Mouse (Mus musculus) MEL (cell line): ENCODE measurements around the gene Ntn4. TPM values are rescaled to one million over a fixed set of nuclear protein-coding genes. Genes with fewer than 3 reads are reported as not detected.
A peak's percentile ranks its signal among the peaks of the same experiment; 100 is the strongest.

Experiments
- DNase-seq: peaks from one replicate; pipeline ENCODE4 v3.0.0; 2011; ENCODE audit warnings: low read depth, low spot score
- H3K27ac ChIP-seq: 2 replicates; pipeline ENCODE4 v1.5.1; 2012; ENCODE audit warnings: low read depth, mild to moderate bottlenecking, control low read depth, low read length, moderate library complexity; ENCODE audit not compliant: control insufficient read depth
- H3K27me3 ChIP-seq, 2 experiments: fragments of 150-350 bp in 1 of 2; sonication (generic) in 1 of 2; 2 replicates each; pipeline ENCODE4 v1.6.1; 2012; ENCODE audit warnings: low read length in 2 of 2, mild to moderate bottlenecking in 2 of 2, improper control_type of control experiment in 1 of 2, moderate library complexity in 1 of 2; ENCODE audit not compliant: insufficient read depth in 2 of 2, control insufficient read depth in 1 of 2
- H3K36me3 ChIP-seq, 2 experiments: 2 replicates each; pipeline ENCODE4 v1.6.1; 2012 to 2014; ENCODE audit warnings: low read length in 2 of 2, improper control_type of control experiment in 1 of 2, inconsistent platforms in 1 of 2, mild to moderate bottlenecking in 1 of 2; ENCODE audit not compliant: insufficient read depth in 2 of 2, control insufficient read depth in 1 of 2
- H3K4me1 ChIP-seq, 2 experiments: fragments of 150-350 bp in 1 of 2; sonication (generic) in 1 of 2; 2 replicates each; pipeline ENCODE4 v1.6.1; 2012; ENCODE audit warnings: low read length in 2 of 2, improper control_type of control experiment in 1 of 2, mild to moderate bottlenecking in 1 of 2; ENCODE audit not compliant: insufficient read depth in 2 of 2, control insufficient read depth in 1 of 2
- H3K4me3 ChIP-seq, 2 experiments: fragments of 150-350 bp in 1 of 2; sonication (generic) in 1 of 2; 2 replicates each; pipeline ENCODE4 v1.5.1; 2012; ENCODE audit warnings: low read depth in 2 of 2, low read length in 2 of 2, mild to moderate bottlenecking in 2 of 2, moderate library complexity in 2 of 2, control low read depth in 1 of 2, improper control_type of control experiment in 1 of 2; ENCODE audit not compliant: control insufficient read depth in 1 of 2, insufficient read depth in 1 of 2
- H3K79me2 ChIP-seq: 2 replicates; pipeline ENCODE4 v1.6.1; 2012; ENCODE audit warnings: mild to moderate bottlenecking, low read length, moderate library complexity; ENCODE audit not compliant: control insufficient read depth, poor library complexity, insufficient read depth
- H3K9ac ChIP-seq: 2 replicates; pipeline ENCODE4 v1.6.1; 2012; ENCODE audit warnings: low read depth, mild to moderate bottlenecking, control low read depth, low read length, moderate library complexity; ENCODE audit not compliant: control insufficient read depth, poor library complexity, severe bottlenecking
- H3K9me3 ChIP-seq: fragments of 150-350 bp; sonication (generic); replicated peaks from 2 replicates; pipeline ENCODE4 v1.6.1; 2012; ENCODE audit warnings: mild to moderate bottlenecking, low read length, improper control_type of control experiment, moderate library complexity; ENCODE audit not compliant: insufficient read depth
- BHLHE40 ChIP-seq: IDR thresholded peaks from 2 replicates; pipeline ENCODE4 v1.6.1; 2012; ENCODE audit warnings: low read depth, mild to moderate bottlenecking, inconsistent platforms, low read length, improper control_type of control experiment, borderline replicate concordance
- CHD1 ChIP-seq: IDR thresholded peaks from 2 replicates; pipeline ENCODE4 v1.6.1; 2012; ENCODE audit warnings: low read depth, mild to moderate bottlenecking, inconsistent platforms, low read length, improper control_type of control experiment
- CHD2 ChIP-seq: IDR thresholded peaks from 2 replicates; pipeline ENCODE4 v1.6.1; 2011; ENCODE audit warnings: low read length, improper control_type of control experiment
- E2F4 ChIP-seq: IDR thresholded peaks from 2 replicates; pipeline ENCODE4 v1.6.1; 2011; ENCODE audit warnings: low read depth, low read length, improper control_type of control experiment, borderline replicate concordance
- ELF1 ChIP-seq: IDR thresholded peaks from 2 replicates; pipeline ENCODE4 v1.6.1; 2014; ENCODE audit warnings: low read depth, mild to moderate bottlenecking, inconsistent platforms, low read length, improper control_type of control experiment, moderate library complexity
- ETS1 ChIP-seq: IDR thresholded peaks from 2 replicates; pipeline ENCODE4 v1.6.1; 2012; ENCODE audit warnings: low read depth, mild to moderate bottlenecking, inconsistent platforms, low read length, improper control_type of control experiment, moderate library complexity
- GABPA ChIP-seq: IDR thresholded peaks from 2 replicates; pipeline ENCODE4 v1.6.1; 2012; ENCODE audit warnings: low read depth, mild to moderate bottlenecking, inconsistent platforms, low read length, improper control_type of control experiment, moderate library complexity
- GATA1 ChIP-seq: IDR thresholded peaks from 2 replicates; pipeline ENCODE4 v1.6.1; 2011; ENCODE audit warnings: low read depth, low read length, improper control_type of control experiment
- HCFC1 ChIP-seq: IDR thresholded peaks from 2 replicates; pipeline ENCODE4 v1.6.1; 2012; ENCODE audit warnings: low read depth, mild to moderate bottlenecking, inconsistent platforms, low read length, improper control_type of control experiment, moderate library complexity
- JUND ChIP-seq: IDR thresholded peaks from 2 replicates; pipeline ENCODE4 v1.6.1; 2011; ENCODE audit warnings: low read depth, mild to moderate bottlenecking, improper control_type of control experiment, low read length
- KAT2A ChIP-seq: conservative IDR thresholded peaks from 2 replicates; pipeline ENCODE4 v1.6.1; 2012; ENCODE audit warnings: low read depth, low read length, improper control_type of control experiment, inconsistent platforms
- MEF2A ChIP-seq: IDR thresholded peaks from 2 replicates; pipeline ENCODE4 v1.6.1; 2014; ENCODE audit warnings: low read depth, mild to moderate bottlenecking, inconsistent platforms, low read length, improper control_type of control experiment; ENCODE audit not compliant: poor library complexity, insufficient replicate concordance, severe bottlenecking; ENCODE audit errors: extremely low read depth
- MXI1 ChIP-seq: IDR thresholded peaks from 2 replicates; pipeline ENCODE4 v1.6.1; 2011; ENCODE audit warnings: mild to moderate bottlenecking, low read depth, low read length, improper control_type of control experiment
- MYC ChIP-seq: IDR thresholded peaks from 2 replicates; pipeline ENCODE4 v1.6.1; 2011; ENCODE audit warnings: low read depth, mild to moderate bottlenecking, low read length, improper control_type of control experiment, moderate library complexity
- NELFE ChIP-seq: IDR thresholded peaks from 2 replicates; pipeline ENCODE4 v1.6.1; 2011; ENCODE audit warnings: low read depth, low read length, improper control_type of control experiment
- NRF1 ChIP-seq: IDR thresholded peaks from 2 replicates; pipeline ENCODE4 v1.6.1; 2014; ENCODE audit warnings: low read depth, mild to moderate bottlenecking, inconsistent platforms, low read length, improper control_type of control experiment, moderate library complexity; ENCODE audit not compliant: poor library complexity, insufficient read depth, severe bottlenecking
- POLR2AphosphoS5 ChIP-seq: IDR thresholded peaks from 2 replicates; pipeline ENCODE4 v1.6.1; 2012; ENCODE audit warnings: low read depth, borderline replicate concordance, mild to moderate bottlenecking, inconsistent platforms, low read length, moderate library complexity, mixed read lengths
- TAL1 ChIP-seq: IDR thresholded peaks from 2 replicates; pipeline ENCODE4 v1.6.1; 2012; ENCODE audit warnings: mild to moderate bottlenecking, inconsistent platforms, low read length, moderate library complexity, mixed read lengths
- TBP ChIP-seq: IDR thresholded peaks from 2 replicates; pipeline ENCODE4 v1.8.0; 2011; ENCODE audit warnings: low read depth, low read length, improper control_type of control experiment
- TCF12 ChIP-seq: IDR thresholded peaks from 2 replicates; pipeline ENCODE4 v1.6.1; 2014; ENCODE audit warnings: low read depth, mild to moderate bottlenecking, inconsistent platforms, low read length, improper control_type of control experiment, moderate library complexity
- UBTF ChIP-seq: IDR thresholded peaks from 2 replicates; pipeline ENCODE4 v1.6.1; 2012; ENCODE audit warnings: low read depth, mild to moderate bottlenecking, inconsistent platforms, low read length, improper control_type of control experiment, moderate library complexity, borderline replicate concordance; ENCODE audit not compliant: insufficient read depth
- ZKSCAN1 ChIP-seq: IDR thresholded peaks from 2 replicates; pipeline ENCODE4 v1.6.1; 2012; ENCODE audit warnings: low read depth, mild to moderate bottlenecking, inconsistent platforms, low read length, improper control_type of control experiment, moderate library complexity
- polyA plus RNA-seq, 2 experiments: library from polyadenylated mRNA; stranded (reverse) in 1 of 2; unstranded in 1 of 2; fragments of >175 nt in 1 of 2; fragments of >200 nt in 1 of 2; gene quantifications; 2 replicates each; pipeline versions ENCODE4 v1.2.1 to v1.2.4; 2012; ENCODE audit warnings: low replicate concordance in 2 of 2, low read depth in 1 of 2; ENCODE audit not compliant: insufficient read length in 2 of 2, insufficient read depth in 1 of 2, missing spikeins in 1 of 2
- total RNA-seq: library from RNA; depleted of rRNA; stranded (reverse); fragments of 300-350 nt; gene quantifications from 2 replicates; pipeline ENCODE4 v1.2.3, GENCODE M21; 2012

The Ntn4 gene
- total and polyA plus RNA-seq, 3 experiments, result not detected

DNA sequence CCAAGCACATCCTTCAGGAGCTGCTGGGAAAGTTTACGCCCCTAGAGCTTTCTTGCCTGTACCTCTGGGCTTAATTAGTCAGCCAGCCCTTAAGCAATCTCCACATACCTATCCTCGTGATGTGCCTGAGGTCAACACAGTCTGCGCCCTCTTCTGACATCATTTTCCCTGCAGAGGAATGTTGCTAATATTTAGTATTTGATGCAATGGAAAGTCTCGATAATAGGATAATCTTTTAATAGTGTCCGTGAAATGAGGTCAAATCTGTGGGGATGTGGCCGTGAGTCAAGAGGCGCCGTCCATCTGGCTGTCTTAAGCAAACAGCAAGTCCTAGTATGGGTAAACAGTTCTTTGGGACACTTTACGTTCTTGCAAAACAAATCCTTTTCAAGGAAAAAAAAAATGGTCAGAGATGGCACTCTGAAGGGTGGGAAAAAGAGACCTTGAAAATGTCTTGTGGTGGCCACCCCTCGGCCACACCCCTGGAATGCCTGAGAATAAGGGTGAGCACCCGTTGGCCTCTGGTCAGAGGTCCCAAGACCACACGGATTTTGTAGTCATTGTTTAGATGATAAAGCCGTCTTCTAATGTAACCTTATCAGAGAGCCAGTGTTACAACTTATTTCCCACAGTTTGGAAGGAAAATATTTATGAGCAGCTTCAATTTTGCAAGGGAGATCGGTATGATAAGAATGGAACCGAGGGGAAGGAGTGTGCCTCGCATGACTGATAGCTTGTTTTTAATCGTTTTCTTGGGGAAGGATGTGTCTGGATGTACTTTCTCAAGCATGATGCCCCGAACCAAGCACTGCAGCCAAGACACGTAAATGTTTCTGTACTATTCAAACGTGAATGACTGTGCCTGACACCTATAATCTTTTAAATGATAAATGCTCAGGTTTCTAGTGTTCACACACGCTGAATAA, 109.0 kb downstream of the Ntn4 start:
- Histone ChIP-seq H3K9me3 (no peaks in the 10 kb centered on the region), H3K27ac (no peak overlapping the region), H3K79me2 (no peaks in the 10 kb centered on the region), H3K27me3 (peaks cover 4% of the 10 kb centered on the region in 2 experiments), H3K4me1 (no peaks in the 10 kb centered on the region), H3K9ac (no peak overlapping the region), H3K36me3 (no peaks in the 10 kb centered on the region), H3K4me3 (no peak overlapping the region)
- TF ChIP-seq UBTF (no peak), GATA1 (0 out of 2 replicates have a peak, but pooled peaks have one; percentile 32)
- no peak for DNase-seq

DNA sequence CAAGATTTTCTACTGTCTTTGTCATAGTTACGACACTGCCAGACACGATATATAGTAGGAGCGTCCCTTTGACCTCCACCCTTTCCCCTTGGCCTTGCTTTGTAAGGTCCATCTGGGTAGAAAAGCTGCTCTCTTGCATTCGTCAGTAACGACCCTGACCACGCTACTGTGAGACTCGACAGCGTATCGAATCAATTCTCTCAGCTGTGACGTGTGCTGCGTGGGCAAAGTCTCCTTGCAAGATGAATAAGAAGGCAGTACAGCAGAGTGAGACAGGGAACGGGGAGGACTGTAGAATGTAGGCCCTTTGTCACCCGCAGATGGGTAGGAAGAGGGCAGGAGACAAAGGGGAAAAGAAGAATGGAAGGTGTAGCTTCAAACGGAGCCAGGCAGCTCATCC, 110.8 kb downstream of the Ntn4 start:
- H3K9ac ChIP-seq, result no peak overlapping the region
- no peak overlapping the region for H3K27ac ChIP-seq
- no peaks in the 10 kb centered on the region for H3K9me3 ChIP-seq
- H3K36me3 ChIP-seq, result no peaks in the 10 kb centered on the region
- no peaks in the 10 kb centered on the region for H3K79me2 ChIP-seq
- peaks cover 4% of the 10 kb centered on the region in 2 experiments for H3K27me3 ChIP-seq
- no peak for DNase-seq
- no peaks in the 10 kb centered on the region for H3K4me1 ChIP-seq
- H3K4me3 ChIP-seq, result no peak overlapping the region
- TF ChIP-seq TAL1 (no peak), GABPA (no peak), TCF12 (no peak), KAT2A (no peak)

DNA sequence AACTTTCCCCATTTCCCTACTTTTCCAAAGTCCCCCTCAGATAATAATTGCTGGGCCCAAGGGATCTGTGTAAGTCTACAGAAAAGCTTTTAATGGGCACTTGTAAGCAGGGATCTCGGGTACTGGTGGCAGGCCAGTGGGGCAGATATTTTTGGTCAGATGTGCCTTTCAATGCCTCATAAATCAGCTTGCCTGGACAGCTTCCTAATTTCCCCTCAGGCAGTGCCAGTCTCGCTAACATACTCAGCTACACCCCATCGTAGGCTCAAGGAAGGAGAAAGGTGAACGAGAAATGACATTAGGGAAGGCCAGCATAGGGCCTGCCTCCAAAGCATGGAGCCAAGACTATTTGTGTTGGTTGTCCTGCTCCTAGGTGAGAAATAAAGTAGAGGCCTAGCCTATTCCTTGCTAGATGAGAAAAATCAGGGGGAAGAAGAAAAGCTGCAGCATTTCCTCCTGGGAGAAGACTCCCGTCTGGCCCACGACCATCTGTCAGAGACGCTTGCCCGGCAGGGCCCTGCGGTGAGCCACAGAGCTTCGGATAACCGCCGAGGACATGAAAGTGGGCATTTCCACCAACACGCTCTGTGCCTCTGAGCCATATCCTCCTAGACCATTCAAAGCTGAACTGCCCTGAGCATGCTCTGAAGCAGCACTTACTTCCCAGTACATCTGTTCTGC, 113.4 kb downstream of the Ntn4 start:
- H3K27ac ChIP-seq, result no peak overlapping the region
- H3K79me2 ChIP-seq, result no peaks in the 10 kb centered on the region
- peaks cover 2% of the 10 kb centered on the region in 2 experiments for H3K27me3 ChIP-seq
- DNase-seq, result no peak
- H3K36me3 ChIP-seq, result no peaks in the 10 kb centered on the region
- TF ChIP-seq HCFC1, result no peak
- no peak for TF ChIP-seq TAL1
- TF ChIP-seq NELFE, result no peak
- no peak for TF ChIP-seq UBTF
- TF ChIP-seq POLR2AphosphoS5, result no peak
- TF ChIP-seq MEF2A, result no peak
- no peak for TF ChIP-seq MXI1
- no peak for TF ChIP-seq ELF1
- no peak for TF ChIP-seq ETS1
- no peak for TF ChIP-seq CHD2
- no peak for TF ChIP-seq ZKSCAN1
- TF ChIP-seq JUND, result no peak
- TF ChIP-seq CHD1, result no peak
- no peak for TF ChIP-seq BHLHE40
- TF ChIP-seq E2F4, result no peak
- no peak for TF ChIP-seq TBP
- no peak for TF ChIP-seq NRF1
- TF ChIP-seq MYC, result no peak
- TF ChIP-seq KAT2A, result no peak
- H3K4me3 ChIP-seq, result no peak overlapping the region
- no peaks in the 10 kb centered on the region for H3K4me1 ChIP-seq
- H3K9me3 ChIP-seq, result no peaks in the 10 kb centered on the region
- no peak overlapping the region for H3K9ac ChIP-seq
